Mouse (Mus musculus): ENCODE results near the gene Cox6b1. TPM values are rescaled to one million over a fixed set of nuclear protein-coding genes. Genes with fewer than 3 reads are reported as not detected.

Cox6b1 gene
- polyA plus RNA-seq, 1 experiment from 2014 or later: 945 TPM

- ATAC-seq (ENCODE audit: low read depth): peak; percentile 90
- Histone ChIP-seq H3K9ac (ENCODE audit: low read length) (no peak overlapping the region), H3K4me2 (ENCODE audit: low read depth, low read length) (peak overlapping the region; percentile 4), H3K36me3 (ENCODE audit: control insufficient read depth, insufficient read depth, low read length) (no peaks in the 10 kb centered on the region), H3K9me3 (ENCODE audit: control insufficient read depth, low read length) (no peaks in the 10 kb centered on the region), H3K4me1 (replicated peaks; ENCODE audit: control insufficient read depth, insufficient read depth, low read length) (peaks cover 9% of the 10 kb centered on the region), H3K27ac (ENCODE audit: low read length) (peak overlapping the region; percentile 96), H3K4me3 (ENCODE audit: low read length) (no peak overlapping the region), H3K27me3 (ENCODE audit: control insufficient read depth, insufficient read depth, low read depth, low read length) (no peaks in the 10 kb centered on the region)
- under 1% methylated on average over 16 of the region's 16 CpGs for WGBS
Measured at GRCm38 (mm10) chr7:30599933-30600353, 26.0 kb downstream of the Cox6b1 start.

GRCm38 (mm10) chr7:30598786-30599185, 27.2 kb downstream of the Cox6b1 start, which contains the start of gene Zbtb32:
Zbtb32 (minus strand) TSS chr7:30598909.
- Histone ChIP-seq H3K9ac (ENCODE audit: low read length) (peak within 1 kb of the TSS; percentile 39; the same call in 1 of the 2 replicates), H3K27me3 (ENCODE audit: control insufficient read depth, insufficient read depth, low read depth, low read length) (no peaks in the 10 kb centered on the region), H3K4me2 (ENCODE audit: low read depth, low read length) (peak within 1 kb of the TSS; percentile 36), H3K9me3 (ENCODE audit: control insufficient read depth, low read length) (no peaks in the 10 kb centered on the region), H3K4me1 (replicated peaks; ENCODE audit: control insufficient read depth, insufficient read depth, low read length) (peaks cover 9% of the 10 kb centered on the region), H3K4me3 (ENCODE audit: low read length) (peak within 1 kb of the TSS; percentile 12; the same call in 1 of the 2 replicates), H3K36me3 (ENCODE audit: control insufficient read depth, insufficient read depth, low read length) (no peaks in the 10 kb centered on the region), H3K27ac (ENCODE audit: low read length) (peak within 1 kb of the TSS; percentile 96)
- WGBS: 92% methylated on average over 12 of the region's 12 CpGs
- ATAC-seq (ENCODE audit: low read depth): no peak

GRCm38 (mm10) chr7:30596811-30597210, 29.1 kb downstream of the Cox6b1 start:
- H3K4me3 ChIP-seq (ENCODE audit: low read length): no peak overlapping the region
- peaks cover 10% of the 10 kb centered on the region for H3K4me1 ChIP-seq (replicated peaks; ENCODE audit: control insufficient read depth, insufficient read depth, low read length)
- H3K4me2 ChIP-seq (ENCODE audit: low read depth, low read length): no peak overlapping the region
- H3K36me3 ChIP-seq (ENCODE audit: control insufficient read depth, insufficient read depth, low read length): no peaks in the 10 kb centered on the region
- peak overlapping the region; percentile 82 for H3K27ac ChIP-seq (ENCODE audit: low read length)
- no peaks in the 10 kb centered on the region for H3K27me3 ChIP-seq (ENCODE audit: control insufficient read depth, insufficient read depth, low read depth, low read length)
- WGBS: 36% methylated on average over 5 of the region's 5 CpGs
- H3K9ac ChIP-seq (ENCODE audit: low read length): no peak overlapping the region
- ATAC-seq (ENCODE audit: low read depth): no peak
- no peaks in the 10 kb centered on the region for H3K9me3 ChIP-seq (ENCODE audit: control insufficient read depth, low read length)

- no peak for ATAC-seq (ENCODE audit: low read depth)
- Histone ChIP-seq H3K36me3 (ENCODE audit: control insufficient read depth, insufficient read depth, low read length) (no peaks in the 10 kb centered on the region), H3K9me3 (ENCODE audit: control insufficient read depth, low read length) (no peaks in the 10 kb centered on the region), H3K4me1 (replicated peaks; ENCODE audit: control insufficient read depth, insufficient read depth, low read length) (peaks cover 10% of the 10 kb centered on the region), H3K27ac (ENCODE audit: low read length) (peak overlapping the region; percentile 82), H3K9ac (ENCODE audit: low read length) (no peak overlapping the region), H3K4me2 (ENCODE audit: low read depth, low read length) (no peak overlapping the region), H3K4me3 (ENCODE audit: low read length) (no peak overlapping the region), H3K27me3 (ENCODE audit: control insufficient read depth, insufficient read depth, low read depth, low read length) (no peaks in the 10 kb centered on the region)
- WGBS: 62% methylated on average over 5 of the region's 5 CpGs
Measured at GRCm38 (mm10) chr7:30596093-30596492, 29.9 kb downstream of the Cox6b1 start.

GRCm38 (mm10) chr7:30594510-30595024, 31.4 kb downstream of the Cox6b1 start:
- 67% methylated on average over 4 of the region's 4 CpGs for WGBS
- H3K4me1 ChIP-seq (replicated peaks; ENCODE audit: control insufficient read depth, insufficient read depth, low read length): peaks cover 17% of the 10 kb centered on the region
- H3K36me3 ChIP-seq (ENCODE audit: control insufficient read depth, insufficient read depth, low read length): no peaks in the 10 kb centered on the region
- H3K9ac ChIP-seq (ENCODE audit: low read length): no peak overlapping the region
- no peak overlapping the region for H3K4me3 ChIP-seq (ENCODE audit: low read length)
- no peak overlapping the region for H3K4me2 ChIP-seq (ENCODE audit: low read depth, low read length)
- no peaks in the 10 kb centered on the region for H3K27me3 ChIP-seq (ENCODE audit: control insufficient read depth, insufficient read depth, low read depth, low read length)
- no peaks in the 10 kb centered on the region for H3K9me3 ChIP-seq (ENCODE audit: control insufficient read depth, low read length)
- H3K27ac ChIP-seq (ENCODE audit: low read length): no peak overlapping the region
- ATAC-seq (ENCODE audit: low read depth): no peak

- H3K9me3 ChIP-seq (ENCODE audit: control insufficient read depth, low read length): no peaks in the 10 kb centered on the region
- no peak overlapping the region for H3K9ac ChIP-seq (ENCODE audit: low read length)
- peaks cover 15% of the 10 kb centered on the region for H3K4me1 ChIP-seq (replicated peaks; ENCODE audit: control insufficient read depth, insufficient read depth, low read length)
- WGBS: 69% methylated on average over 10 of the region's 10 CpGs
- no peak overlapping the region for H3K27ac ChIP-seq (ENCODE audit: low read length)
- H3K36me3 ChIP-seq (ENCODE audit: control insufficient read depth, insufficient read depth, low read length): no peaks in the 10 kb centered on the region
- no peaks in the 10 kb centered on the region for H3K27me3 ChIP-seq (ENCODE audit: control insufficient read depth, insufficient read depth, low read depth, low read length)
- no peak for ATAC-seq (ENCODE audit: low read depth)
- H3K4me2 ChIP-seq (ENCODE audit: low read depth, low read length): no peak overlapping the region
- H3K4me3 ChIP-seq (ENCODE audit: low read length): no peak overlapping the region
Measured at GRCm38 (mm10) chr7:30593579-30594509, 32.1 kb downstream of the Cox6b1 start.

- WGBS: 29% methylated on average over 5 of the region's 5 CpGs
- Histone ChIP-seq H3K27me3 (ENCODE audit: control insufficient read depth, insufficient read depth, low read depth, low read length) (no peaks in the 10 kb centered on the region), H3K36me3 (ENCODE audit: control insufficient read depth, insufficient read depth, low read length) (no peaks in the 10 kb centered on the region), H3K4me3 (ENCODE audit: low read length) (no peak overlapping the region), H3K9me3 (ENCODE audit: control insufficient read depth, low read length) (no peaks in the 10 kb centered on the region), H3K4me1 (replicated peaks; ENCODE audit: control insufficient read depth, insufficient read depth, low read length) (peaks cover 14% of the 10 kb centered on the region), H3K4me2 (ENCODE audit: low read depth, low read length) (no peak overlapping the region), H3K9ac (ENCODE audit: low read length) (no peak overlapping the region), H3K27ac (ENCODE audit: low read length) (no peak overlapping the region)
- ATAC-seq (ENCODE audit: low read depth): no peak
Measured at GRCm38 (mm10) chr7:30592772-30593423, 33.1 kb downstream of the Cox6b1 start.

- WGBS: 58% methylated on average over 4 of the region's 4 CpGs
- ATAC-seq (ENCODE audit: low read depth): no peak
- no peaks in the 10 kb centered on the region for H3K27me3 ChIP-seq (ENCODE audit: control insufficient read depth, insufficient read depth, low read depth, low read length)
- H3K4me2 ChIP-seq (ENCODE audit: low read depth, low read length): no peak overlapping the region
- no peaks in the 10 kb centered on the region; the same call in 1 of the 2 replicates for H3K36me3 ChIP-seq (ENCODE audit: control insufficient read depth, insufficient read depth, low read length)
- H3K27ac ChIP-seq (ENCODE audit: low read length): no peak overlapping the region
- no peak overlapping the region for H3K4me3 ChIP-seq (ENCODE audit: low read length)
- no peak overlapping the region for H3K9ac ChIP-seq (ENCODE audit: low read length)
- peaks cover 22% of the 10 kb centered on the region for H3K4me1 ChIP-seq (replicated peaks; ENCODE audit: control insufficient read depth, insufficient read depth, low read length)
- no peaks in the 10 kb centered on the region for H3K9me3 ChIP-seq (ENCODE audit: control insufficient read depth, low read length)
Measured at GRCm38 (mm10) chr7:30591605-30591951, 34.4 kb downstream of the Cox6b1 start.

Measured in lung, embryonic 16.5 days (tissue).